Mouse (Mus musculus) embryonic facial prominence, embryonic 14.5 days (tissue): Measurements from ENCODE around the gene 1190005I06Rik. TPM values are rescaled to one million over a fixed set of nuclear protein-coding genes. Genes with fewer than 3 reads are reported as not detected.

ENCODE experiments used
- ATAC-seq: fragments of 200-750 bp; cut with Nextera tagmentation; 2 replicates; pipeline ENCODE4 v1.8.0; 2017; ENCODE audit warnings: low read depth, moderate number of reproducible peaks, moderate TSS enrichment
- DNase-seq: peaks from one replicate; pipeline ENCODE4 v3.0.0-alpha.2; 2015; ENCODE audit warnings: low spot score
- H3K27ac ChIP-seq: fragments of 300-500 bp; sonication (generic); replicated peaks from 2 replicates; pipeline ENCODE4 v1.5.1; 2014; ENCODE audit warnings: low read depth, mild to moderate bottlenecking, low read length, moderate library complexity
- H3K27me3 ChIP-seq: fragments of 300-500 bp; sonication (generic); replicated peaks from 2 replicates; pipeline ENCODE4 v1.6.1; 2014; ENCODE audit warnings: low read length; ENCODE audit not compliant: control insufficient read depth, insufficient read depth
- H3K36me3 ChIP-seq: fragments of 300-500 bp; sonication (generic); 2 replicates; pipeline ENCODE4 v1.6.1; 2014; ENCODE audit warnings: low read length, mixed read lengths; ENCODE audit not compliant: control insufficient read depth, insufficient read depth
- H3K4me1 ChIP-seq: fragments of 300-500 bp; sonication (generic); 2 replicates; pipeline ENCODE4 v1.6.1; 2014; ENCODE audit warnings: antibody characterized with exemption, low read length; ENCODE audit not compliant: control insufficient read depth, insufficient read depth
- H3K4me2 ChIP-seq: fragments of 300-500 bp; sonication (generic); 2 replicates; pipeline ENCODE4 v1.6.1; 2014; ENCODE audit warnings: low read depth, mild to moderate bottlenecking, low read length, moderate library complexity, mixed read lengths
- H3K4me3 ChIP-seq: fragments of 300-500 bp; sonication (generic); 2 replicates; pipeline ENCODE4 v1.5.1; 2014; ENCODE audit warnings: low read depth, mild to moderate bottlenecking, low read length
- H3K9ac ChIP-seq: fragments of 300-500 bp; sonication (generic); 2 replicates; pipeline ENCODE4 v1.6.1; 2014; ENCODE audit warnings: low read depth, mild to moderate bottlenecking, low read length, moderate library complexity, mixed read lengths
- H3K9me3 ChIP-seq: fragments of 300-500 bp; sonication (generic); 2 replicates; pipeline ENCODE4 v1.6.1; 2016; ENCODE audit warnings: low read length; ENCODE audit not compliant: control insufficient read depth
- WGBS: fragments of 180-500 bp; shearing (Covaris S2); extraction: QIAGEN DNeasy Blood & Tissue Kit; methylation state at CpG from one replicate; pipeline ENCODE4 v1.1.7; 2014; 5-methylcytosine and 5-hydroxymethylcytosine counted together
- polyA plus RNA-seq: library from polyadenylated mRNA; unstranded; fragments of >200 nt; fragmentation: Nextera tagmentation; extraction: Ambion mirVana; gene quantifications from 2 replicates; pipeline ENCODE4 v1.2.1, GENCODE M21; 2014

1190005I06Rik gene
- polyA plus RNA-seq, 1 experiment from 2014 or later: 6.9 TPM

GRCm38 (mm10) chr8:120620441-120620840, 27.0 kb downstream of the 1190005I06Rik start:
- no peak for ATAC-seq
- no peaks in the 10 kb centered on the region; the same call in 1 of the 2 replicates for H3K4me1 ChIP-seq
- H3K36me3 ChIP-seq: no peaks in the 10 kb centered on the region
- no peak overlapping the region for H3K27ac ChIP-seq
- H3K9me3 ChIP-seq: no peaks in the 10 kb centered on the region
- no peak overlapping the region for H3K4me2 ChIP-seq
- H3K4me3 ChIP-seq: no peak overlapping the region
- H3K27me3 ChIP-seq: no peaks in the 10 kb centered on the region
- WGBS: 56% methylated on average over 7 of the region's 7 CpGs
- DNase-seq: no peak
- H3K9ac ChIP-seq: no peak overlapping the region

DNA sequence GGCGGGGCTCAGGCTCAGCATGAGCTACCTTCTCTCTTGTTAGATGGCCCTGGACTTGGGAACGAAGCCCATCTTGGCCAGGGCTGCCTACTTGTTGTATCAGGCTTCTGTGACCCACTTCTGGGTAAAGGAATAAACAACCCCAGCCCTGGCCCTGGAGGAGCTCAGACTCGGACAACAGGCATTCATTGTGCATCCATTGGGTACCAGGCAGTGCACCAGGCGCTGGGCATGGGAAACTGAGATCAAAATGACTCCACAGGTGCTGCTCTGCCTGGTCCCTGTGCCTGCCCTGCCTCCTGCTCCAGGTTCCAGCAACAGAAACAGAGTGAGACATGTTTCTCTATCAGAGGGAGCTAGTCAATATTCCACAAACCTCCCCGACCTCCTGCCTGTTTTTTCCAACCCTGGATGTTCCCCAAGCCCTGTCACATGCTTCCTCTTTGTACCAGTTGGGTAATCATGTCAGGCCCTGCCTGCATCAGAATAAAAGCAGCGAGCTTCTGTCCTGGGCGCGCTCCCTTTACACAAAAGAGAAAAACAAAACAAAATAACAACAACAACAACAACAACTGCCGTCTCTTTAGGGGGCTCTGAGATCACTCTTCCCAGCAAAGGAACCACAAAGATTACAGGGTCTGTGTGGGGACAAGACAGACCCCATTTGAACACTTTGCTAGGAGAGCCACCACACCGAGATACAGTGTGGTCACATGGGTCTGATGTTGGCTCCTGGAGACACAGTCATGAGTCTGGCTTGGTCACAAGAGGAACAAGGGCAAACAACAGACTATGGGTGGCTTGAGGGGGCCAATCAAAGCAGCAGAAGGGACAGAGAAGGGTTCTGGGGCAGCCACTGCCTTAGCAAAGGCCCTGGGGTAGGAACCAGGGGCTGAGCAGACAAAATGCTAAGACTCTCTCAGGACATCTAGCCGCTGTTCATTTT, 27.9 kb downstream of the 1190005I06Rik start:
- Histone ChIP-seq H3K4me2 (no peak overlapping the region), H3K4me3 (no peak overlapping the region), H3K9ac (no peak overlapping the region), H3K9me3 (no peaks in the 10 kb centered on the region), H3K4me1 (no peaks in the 10 kb centered on the region; the same call in 1 of the 2 replicates), H3K36me3 (no peaks in the 10 kb centered on the region), H3K27ac (no peak overlapping the region), H3K27me3 (no peaks in the 10 kb centered on the region)
- 72% methylated on average over 10 of the region's 11 CpGs for WGBS
- no peak for DNase-seq
- ATAC-seq: no peak

DNA sequence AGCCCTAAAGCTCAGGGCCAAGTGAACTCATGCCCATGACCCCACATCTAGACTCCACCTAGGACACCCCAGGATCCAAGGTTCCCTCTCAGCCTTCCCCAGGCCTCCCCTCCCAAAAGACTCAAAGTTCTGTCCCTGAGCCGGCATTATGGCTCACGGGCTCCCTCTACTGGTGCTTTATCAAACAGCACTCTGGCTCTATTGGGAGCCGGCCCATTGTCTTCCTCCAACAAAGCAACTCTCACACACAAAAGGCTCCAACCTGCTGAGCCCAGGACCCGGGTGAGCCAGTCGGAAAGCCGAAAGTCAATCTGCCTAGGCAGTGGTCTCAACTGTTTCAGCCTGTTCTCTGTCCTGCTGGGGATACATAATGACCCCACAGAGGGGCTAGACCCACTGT, 29.3 kb downstream of the 1190005I06Rik start:
- H3K36me3 ChIP-seq: no peaks in the 10 kb centered on the region
- no peaks in the 10 kb centered on the region; the same call in 1 of the 2 replicates for H3K4me1 ChIP-seq
- peak; percentile 64 for ATAC-seq
- no peak overlapping the region for H3K4me2 ChIP-seq
- no peaks in the 10 kb centered on the region for H3K9me3 ChIP-seq
- H3K9ac ChIP-seq: peak overlapping the region; percentile 53; the same call in 1 of the 2 replicates
- peak; percentile 60 for DNase-seq
- no peaks in the 10 kb centered on the region for H3K27me3 ChIP-seq
- H3K4me3 ChIP-seq: no peak overlapping the region
- no peak overlapping the region for H3K27ac ChIP-seq
- WGBS: 2% methylated on average over 6 of the region's 6 CpGs

DNA sequence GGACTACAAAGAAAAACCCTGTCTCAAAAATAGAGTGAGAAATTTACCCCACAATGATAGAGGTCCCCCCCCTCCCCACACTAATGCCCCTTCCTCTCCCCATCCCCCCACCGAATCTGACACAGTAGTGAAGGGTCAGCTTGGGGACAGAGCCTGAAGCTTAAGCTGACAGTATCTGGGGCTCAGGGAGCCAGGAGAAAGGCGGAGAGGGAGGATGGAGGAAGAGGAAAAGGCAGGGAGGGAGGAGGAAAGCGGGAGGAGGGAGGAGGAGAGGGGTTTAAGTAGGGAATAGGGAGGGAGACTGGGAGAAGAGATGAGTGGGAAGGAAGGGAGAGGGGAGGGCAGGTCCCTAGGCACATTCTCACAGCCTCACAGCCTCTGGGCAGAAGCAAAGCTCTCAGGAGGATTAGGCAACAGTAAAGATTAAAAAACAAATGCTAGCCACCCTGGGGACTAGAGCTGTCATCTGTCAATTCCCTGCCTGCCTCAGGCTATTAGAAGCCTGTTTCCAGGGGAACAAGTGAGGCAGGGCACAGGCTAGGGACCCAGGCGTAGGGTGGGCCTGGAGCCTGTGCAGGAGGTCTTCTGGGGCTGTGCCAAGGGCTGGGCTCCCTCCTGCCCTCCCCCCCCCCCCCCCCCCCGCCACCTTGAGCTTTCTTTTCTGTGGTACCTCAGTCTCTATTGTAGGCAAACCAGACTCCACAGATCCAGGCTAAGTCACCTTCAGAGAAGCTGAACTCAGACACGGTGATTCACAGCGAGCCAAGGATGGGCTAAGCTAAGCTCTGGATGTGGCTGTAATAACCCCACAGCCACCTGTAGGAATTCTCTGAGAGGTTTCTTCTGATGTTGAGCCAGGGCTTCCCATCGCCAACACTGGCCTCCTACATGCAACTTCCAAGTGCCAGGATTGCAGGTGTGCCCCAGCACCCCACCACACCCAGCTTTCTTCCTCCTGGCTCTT, 30.5 kb downstream of the 1190005I06Rik start:
- H3K9ac ChIP-seq: no peak overlapping the region; the same call in 1 of the 2 replicates
- H3K4me3 ChIP-seq: no peak overlapping the region
- H3K4me2 ChIP-seq: no peak overlapping the region
- no peaks in the 10 kb centered on the region for H3K9me3 ChIP-seq
- no peaks in the 10 kb centered on the region for H3K36me3 ChIP-seq
- H3K4me1 ChIP-seq: no peaks in the 10 kb centered on the region; the same call in 1 of the 2 replicates
- DNase-seq: peak; percentile 75
- H3K27ac ChIP-seq: no peak overlapping the region
- ATAC-seq: peak; percentile 82
- 25% methylated on average over 6 of the region's 8 CpGs for WGBS
- H3K27me3 ChIP-seq: no peaks in the 10 kb centered on the region

DNA sequence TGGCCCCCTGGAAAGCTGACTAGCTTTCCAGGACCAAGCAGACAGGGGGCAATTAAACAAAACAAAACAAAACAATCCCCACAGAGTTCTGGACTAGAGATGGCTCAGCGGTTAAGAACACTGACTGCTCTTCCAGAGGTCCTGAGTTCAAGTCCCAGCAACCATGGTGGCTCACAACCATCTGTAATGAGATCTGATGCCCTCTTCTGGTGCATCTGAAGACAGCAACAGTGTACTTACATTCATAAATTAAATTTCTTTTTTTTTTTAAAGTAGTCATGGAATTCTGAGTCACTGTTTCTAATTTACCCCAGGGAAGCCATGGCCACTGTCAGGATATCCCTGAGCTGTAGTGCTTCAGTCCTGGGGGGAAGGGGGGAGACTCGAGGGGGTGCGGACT, 32.9 kb downstream of the 1190005I06Rik start:
- no peak overlapping the region for H3K4me3 ChIP-seq
- DNase-seq (no peak), ATAC-seq (no peak)
- H3K27ac ChIP-seq: no peak overlapping the region
- H3K9ac ChIP-seq: no peak overlapping the region
- no peaks in the 10 kb centered on the region for H3K36me3 ChIP-seq
- H3K27me3 ChIP-seq: no peaks in the 10 kb centered on the region
- H3K4me1 ChIP-seq: no peaks in the 10 kb centered on the region; the same call in 1 of the 2 replicates
- H3K9me3 ChIP-seq: no peaks in the 10 kb centered on the region
- no peak overlapping the region for H3K4me2 ChIP-seq
- WGBS: 89% methylated on average over 3 of the region's 3 CpGs

GRCm38 (mm10) chr8:120610824-120611223, 36.6 kb downstream of the 1190005I06Rik start:
- no peak for ATAC-seq
- H3K27me3 ChIP-seq: no peaks in the 10 kb centered on the region
- no peak overlapping the region for H3K9ac ChIP-seq
- 88% methylated on average over 6 of the region's 6 CpGs for WGBS
- H3K4me1 ChIP-seq: no peaks in the 10 kb centered on the region
- DNase-seq: no peak
- no peak overlapping the region for H3K4me3 ChIP-seq
- H3K27ac ChIP-seq: no peak overlapping the region
- no peaks in the 10 kb centered on the region for H3K36me3 ChIP-seq
- no peaks in the 10 kb centered on the region for H3K9me3 ChIP-seq
- H3K4me2 ChIP-seq: no peak overlapping the region

GRCm38 (mm10) chr8:120607885-120608284, 39.5 kb downstream of the 1190005I06Rik start:
- H3K9me3 ChIP-seq: no peaks in the 10 kb centered on the region
- H3K27ac ChIP-seq: no peak overlapping the region
- 13% methylated on average over 7 of the region's 7 CpGs for WGBS
- H3K9ac ChIP-seq: no peak overlapping the region
- no peaks in the 10 kb centered on the region for H3K36me3 ChIP-seq
- H3K4me2 ChIP-seq: no peak overlapping the region
- H3K4me1 ChIP-seq: no peaks in the 10 kb centered on the region
- DNase-seq: peak; percentile 80
- H3K4me3 ChIP-seq: no peak overlapping the region
- no peaks in the 10 kb centered on the region for H3K27me3 ChIP-seq
- no peak for ATAC-seq

DNA sequence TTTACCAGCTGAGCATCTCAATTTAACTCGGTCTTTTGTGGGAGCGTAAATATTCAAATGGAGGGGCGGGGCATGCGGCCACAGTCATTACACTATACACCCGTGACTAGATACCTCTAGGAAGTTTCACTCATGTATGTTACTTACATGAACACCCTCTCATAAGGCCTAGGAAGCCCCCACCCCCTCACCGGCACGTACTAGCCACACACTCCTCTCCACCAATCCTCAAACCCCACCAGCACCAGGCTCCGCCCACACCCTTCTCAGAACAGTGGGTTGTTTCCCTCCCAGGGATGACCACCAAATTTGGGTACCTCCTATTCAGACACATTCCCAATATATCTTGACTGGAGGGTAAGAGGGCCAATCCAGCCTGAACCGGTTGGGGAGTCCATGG, 40.0 kb downstream of the 1190005I06Rik start:
- Histone ChIP-seq H3K27me3 (no peaks in the 10 kb centered on the region), H3K4me3 (no peak overlapping the region), H3K36me3 (no peaks in the 10 kb centered on the region), H3K9me3 (no peaks in the 10 kb centered on the region), H3K4me1 (no peaks in the 10 kb centered on the region), H3K4me2 (no peak overlapping the region), H3K27ac (no peak overlapping the region), H3K9ac (no peak overlapping the region)
- DNase-seq (no peak), ATAC-seq (no peak)
- WGBS: 86% methylated on average over 9 of the region's 9 CpGs
